Mouse (Mus musculus) ES-Bruce4 (cell line): ENCODE results near the gene Layn. TPM values are rescaled to one million over a fixed set of nuclear protein-coding genes. Genes with fewer than 3 reads are reported as not detected.

Source experiments
- H3K27ac ChIP-seq: 2 replicates; pipeline ENCODE4 v1.5.1; 2012; ENCODE audit warnings: low read length, inconsistent platforms; ENCODE audit not compliant: insufficient read depth
- H3K27me3 ChIP-seq: 2 replicates; pipeline ENCODE4 v1.6.1; 2012; ENCODE audit warnings: mild to moderate bottlenecking, low read length, inconsistent platforms; ENCODE audit not compliant: control insufficient read depth, poor library complexity, insufficient read depth, severe bottlenecking
- H3K36me3 ChIP-seq: 2 replicates; pipeline ENCODE4 v1.6.1; 2012; ENCODE audit warnings: inconsistent platforms, mild to moderate bottlenecking, low read length, moderate library complexity; ENCODE audit not compliant: control insufficient read depth, poor library complexity, insufficient read depth, severe bottlenecking
- H3K4me1 ChIP-seq: one replicate; pipeline ENCODE4 v1.8.1; 2011; ENCODE audit warnings: low read length; ENCODE audit not compliant: control insufficient read depth, insufficient read depth
- H3K4me3 ChIP-seq: 2 replicates; pipeline ENCODE4 v1.5.1; 2011; ENCODE audit warnings: low read depth, mild to moderate bottlenecking, low read length
- H3K9ac ChIP-seq: 2 replicates; pipeline ENCODE4 v1.6.1; 2012; ENCODE audit warnings: low read depth, mild to moderate bottlenecking, inconsistent platforms; ENCODE audit not compliant: poor library complexity, severe bottlenecking
- H3K9me3 ChIP-seq: replicated peaks from 2 replicates; pipeline ENCODE4 v1.6.1; 2012; ENCODE audit warnings: mild to moderate bottlenecking, low read length, inconsistent platforms; ENCODE audit not compliant: control insufficient read depth, poor library complexity, insufficient read depth, severe bottlenecking
- CTCF ChIP-seq: IDR thresholded peaks from one replicate; pipeline ENCODE4 v1.8.1; 2011; ENCODE audit warnings: low read depth, low read length
- EP300 ChIP-seq: IDR thresholded peaks from 2 replicates; pipeline ENCODE4 v1.6.1; 2011; ENCODE audit warnings: low read depth, low read length; ENCODE audit not compliant: insufficient read depth
- POLR2A ChIP-seq: IDR thresholded peaks from one replicate; pipeline ENCODE4 v1.8.1; 2011; ENCODE audit warnings: low read length; ENCODE audit not compliant: insufficient read depth
- polyA plus RNA-seq: library from polyadenylated mRNA; stranded (reverse); fragments of >200 nt; gene quantifications from 2 replicates; pipeline ENCODE4 v1.2.4, GENCODE M21; 2011; ENCODE audit warnings: low read depth; ENCODE audit not compliant: missing spikeins, insufficient read depth, insufficient read length

The Layn gene
- polyA plus RNA-seq, 1 experiment, result 3.3 TPM

DNA sequence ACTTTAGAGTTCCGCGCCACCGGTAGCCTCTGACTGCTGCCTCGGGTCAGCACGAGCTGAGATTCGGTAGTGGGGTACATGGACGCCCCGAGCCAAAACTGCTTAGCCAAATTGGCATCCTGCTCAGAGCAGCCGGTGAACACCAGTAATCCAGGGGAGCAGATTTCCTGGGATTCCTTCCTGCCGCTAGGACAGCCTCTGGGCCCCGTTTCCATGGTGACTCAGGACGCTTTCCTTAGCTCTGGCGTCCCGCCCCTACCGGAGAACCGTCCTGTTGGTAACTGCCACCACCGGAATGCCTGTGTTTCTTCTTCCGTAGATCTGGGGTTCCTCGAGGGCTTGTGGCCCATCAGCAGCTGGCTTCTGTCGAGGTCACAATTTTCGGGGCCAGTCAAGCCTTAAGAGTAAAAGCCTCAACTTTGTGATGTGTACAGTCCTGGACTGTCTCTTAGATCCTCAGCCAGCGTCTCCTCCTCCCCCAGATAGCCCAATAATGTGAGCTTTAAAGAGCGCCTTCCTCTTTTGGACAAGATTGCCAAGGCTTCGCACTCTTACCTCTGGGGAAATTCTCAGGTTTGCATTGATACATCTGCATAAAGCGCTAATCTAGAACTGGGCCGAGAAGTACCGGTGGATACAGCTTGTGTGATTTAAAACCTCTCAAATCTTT lies 25.0 kb upstream of the Layn start, which contains the start of gene 4833427G06Rik:
4833427G06Rik (minus strand) TSS at position 323 of the 670 bp plus-strand sequence.
- Histone ChIP-seq H3K27me3 (peaks cover 3% of the 10 kb centered on the region; the same call in 1 of the 2 replicates), H3K9me3 (no peaks in the 10 kb centered on the region; the same call in 1 of the 2 replicates), H3K4me3 (peak within 1 kb of the TSS; percentile 28; the same call in 1 of the 2 replicates), H3K9ac (no peak within 1 kb of the TSS), H3K4me1 (peaks cover 2% of the 10 kb centered on the region), H3K27ac (no peak within 1 kb of the TSS), H3K36me3 (no peaks in the 10 kb centered on the region)
- TF ChIP-seq POLR2A (no peak), CTCF (no peak), EP300 (no peak)

DNA sequence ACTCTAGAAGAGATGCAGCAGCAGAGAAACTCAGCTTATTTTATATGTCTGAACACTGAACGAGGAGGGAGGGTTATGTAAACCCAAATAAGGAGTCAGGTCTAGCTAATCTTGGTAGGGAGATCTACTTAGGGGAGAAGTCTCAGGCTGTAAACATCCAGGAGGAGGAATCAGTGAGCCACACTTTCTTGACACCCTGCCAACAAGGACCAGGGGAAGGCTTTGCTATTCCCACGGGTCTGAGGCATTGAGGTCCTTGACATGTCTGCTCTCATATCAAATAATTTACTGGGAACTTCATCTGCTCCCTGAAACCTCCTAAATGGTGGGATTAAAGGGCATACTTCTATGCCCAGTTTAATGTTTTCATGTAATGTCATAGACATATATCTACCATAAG lies 19.4 kb upstream of the Layn start:
- no peak for TF ChIP-seq CTCF
- TF ChIP-seq EP300, result no peak
- no peak for TF ChIP-seq POLR2A
- Histone ChIP-seq H3K4me3 (no peak overlapping the region), H3K36me3 (no peaks in the 10 kb centered on the region), H3K4me1 (no peaks in the 10 kb centered on the region), H3K9ac (no peak overlapping the region), H3K9me3 (no peaks in the 10 kb centered on the region), H3K27me3 (no peaks in the 10 kb centered on the region; the same call in 1 of the 2 replicates), H3K27ac (no peak overlapping the region)

DNA sequence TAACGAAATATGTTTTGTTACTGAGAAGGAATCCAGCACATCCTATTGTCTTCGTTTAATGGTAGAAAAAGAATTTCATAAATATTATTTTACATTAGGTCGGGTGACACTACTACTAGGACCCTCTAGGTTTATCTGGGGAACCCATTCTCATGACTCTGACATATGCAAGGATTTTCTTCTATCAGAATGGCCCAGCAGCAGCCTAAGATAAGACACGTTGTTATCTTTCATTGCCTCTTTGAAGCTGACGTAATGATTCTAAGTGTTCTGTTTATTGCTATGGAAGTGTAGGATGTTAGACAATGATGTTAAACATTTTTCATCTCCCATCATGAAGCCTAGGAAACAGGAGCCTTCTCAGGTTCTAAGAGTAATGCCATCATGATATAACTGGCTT lies 16.8 kb upstream of the Layn start:
- Histone ChIP-seq H3K9me3 (no peaks in the 10 kb centered on the region), H3K4me3 (no peak overlapping the region)

DNA sequence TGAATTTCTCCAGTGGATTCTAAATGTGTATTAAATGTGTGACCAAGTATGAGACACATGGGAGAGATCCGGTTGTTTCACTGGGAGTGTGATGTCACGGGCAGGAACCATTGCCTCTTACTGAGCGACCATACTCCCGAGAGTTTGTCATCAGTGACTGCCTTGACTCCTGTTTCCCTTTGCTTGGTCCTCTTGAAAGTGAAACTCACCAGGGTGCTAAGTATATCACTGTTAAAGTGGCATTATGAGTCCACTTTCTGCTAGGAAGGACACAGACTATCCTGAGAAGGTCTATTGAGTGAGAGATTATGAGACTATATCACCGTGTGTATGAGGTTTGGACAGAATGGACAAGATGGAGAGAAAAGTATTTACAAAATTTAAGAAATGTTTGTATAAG lies 4.7 kb upstream of the Layn start:
- H3K27me3 ChIP-seq, result no peaks in the 10 kb centered on the region
- no peak overlapping the region for H3K9ac ChIP-seq
- no peaks in the 10 kb centered on the region for H3K4me1 ChIP-seq
- no peaks in the 10 kb centered on the region for H3K36me3 ChIP-seq
- TF ChIP-seq POLR2A (no peak), CTCF (no peak), EP300 (no peak)
- H3K27ac ChIP-seq, result no peak overlapping the region
- no peaks in the 10 kb centered on the region for H3K9me3 ChIP-seq
- no peak overlapping the region for H3K4me3 ChIP-seq

More for the DNA sequence above, 16.8 kb upstream of the Layn start:
- H3K4me1 ChIP-seq, result no peaks in the 10 kb centered on the region
- TF ChIP-seq CTCF, result no peak
- no peak for TF ChIP-seq POLR2A
- no peak for TF ChIP-seq EP300
- H3K36me3 ChIP-seq, result no peaks in the 10 kb centered on the region
- H3K9ac ChIP-seq, result no peak overlapping the region
- no peak overlapping the region for H3K27ac ChIP-seq
- no peaks in the 10 kb centered on the region for H3K27me3 ChIP-seq

DNA sequence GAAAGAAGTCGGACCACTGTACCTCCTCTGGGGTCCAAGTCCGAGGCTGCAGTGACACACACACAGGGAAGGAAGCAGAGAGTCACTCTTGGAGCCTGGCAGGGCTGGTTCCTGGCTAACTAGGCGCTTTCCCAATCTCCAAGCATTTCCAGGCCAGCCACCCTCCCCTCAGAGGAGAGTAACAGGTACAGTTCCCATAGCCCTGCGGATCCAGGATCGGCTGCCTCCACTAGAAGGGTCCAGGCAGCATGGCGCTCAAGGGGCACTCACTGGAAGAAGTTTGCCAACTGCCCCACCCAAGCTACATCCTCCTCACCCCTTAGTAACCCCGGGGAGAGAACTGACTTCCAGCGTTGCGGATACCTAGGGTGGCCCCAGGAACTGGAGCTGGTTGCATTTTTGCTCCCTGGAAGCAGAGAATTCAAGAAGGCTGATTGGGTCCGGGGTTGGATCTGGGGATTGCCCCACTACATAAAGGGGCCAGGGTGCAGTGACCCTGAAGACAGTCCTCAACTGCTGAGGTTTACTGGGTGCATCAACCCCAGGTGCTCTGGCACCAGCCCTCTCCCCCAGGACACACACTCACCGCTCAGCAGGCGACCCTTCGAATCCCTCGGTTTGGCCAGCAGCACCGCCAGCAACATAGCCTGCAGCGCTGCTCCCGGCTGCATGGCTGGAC lies 455 bp downstream of the Layn start:
- H3K4me3 ChIP-seq, result peak overlapping the region; percentile 74
- no peak for TF ChIP-seq CTCF
- no peak for TF ChIP-seq POLR2A
- TF ChIP-seq EP300, result no peak
- no peak overlapping the region for H3K27ac ChIP-seq
- no peaks in the 10 kb centered on the region for H3K27me3 ChIP-seq
- H3K9ac ChIP-seq, result peak overlapping the region; percentile 19
- H3K4me1 ChIP-seq, result no peaks in the 10 kb centered on the region
- no peaks in the 10 kb centered on the region for H3K36me3 ChIP-seq
- no peaks in the 10 kb centered on the region for H3K9me3 ChIP-seq

DNA sequence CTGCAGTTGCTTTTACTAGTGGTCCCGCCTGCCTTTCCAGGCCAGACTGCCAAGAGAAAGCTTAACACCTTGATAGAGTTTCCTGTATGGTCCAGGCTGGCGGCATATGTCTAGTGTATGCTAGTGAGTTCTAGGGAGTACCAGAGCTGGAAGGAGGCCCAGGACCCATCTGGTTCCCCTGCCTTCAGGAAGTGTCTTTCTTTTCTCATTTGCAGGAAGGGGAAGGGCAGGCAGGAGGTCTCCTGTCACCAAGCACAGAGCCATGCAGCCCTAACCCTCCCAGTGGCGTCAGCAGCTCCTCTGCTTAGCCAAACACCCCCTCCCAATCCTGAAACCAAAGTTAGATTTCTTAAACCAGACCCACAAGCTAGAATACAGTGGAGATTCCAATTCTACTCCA lies 1.1 kb downstream of the Layn start:
- Histone ChIP-seq H3K9ac (no peak overlapping the region; the same call in 1 of the 2 replicates), H3K4me1 (no peaks in the 10 kb centered on the region), H3K27ac (no peak overlapping the region), H3K36me3 (no peaks in the 10 kb centered on the region), H3K4me3 (peak overlapping the region; percentile 37), H3K27me3 (no peaks in the 10 kb centered on the region), H3K9me3 (no peaks in the 10 kb centered on the region)
- TF ChIP-seq CTCF (no peak), POLR2A (no peak), EP300 (no peak)
